Mouse (Mus musculus): ENCODE measurements around the gene Fgr.

The Fgr gene

GRCm38 (mm10) chr4:132973814-132974398 lies at the start of gene Fgr:
Gene Fgr, plus strand, starts transcription at chr4:132974095.
- peak; percentile 80 for DNase-seq

- peak; percentile 28 for DNase-seq
These were observed 47.4 kb upstream of the Fgr start for GRCm38 (mm10) chr4:132926520-132926919.

- DNase-seq, result peak; percentile 75
These were observed 43.1 kb upstream of the Fgr start for GRCm38 (mm10) chr4:132930784-132931183.

GRCm38 (mm10) chr4:132932752-132933404 lies 41.0 kb upstream of the Fgr start:
- no peak for DNase-seq

GRCm38 (mm10) chr4:132934639-132935038 lies 39.3 kb upstream of the Fgr start:
- DNase-seq, result no peak

GRCm38 (mm10) chr4:132938181-132938941 lies 35.5 kb upstream of the Fgr start:
- DNase-seq, result no peak

- DNase-seq, result peak; percentile 91
These were observed 34.3 kb upstream of the Fgr start for GRCm38 (mm10) chr4:132939421-132940127.

GRCm38 (mm10) chr4:132941012-132941729 lies 32.7 kb upstream of the Fgr start:
- no peak for DNase-seq

GRCm38 (mm10) chr4:132943088-132943487 lies 30.8 kb upstream of the Fgr start:
- no peak for DNase-seq

- DNase-seq, result peak; percentile 66
These were observed 29.8 kb upstream of the Fgr start for GRCm38 (mm10) chr4:132944106-132944505.

GRCm38 (mm10) chr4:132944776-132945175 lies 29.1 kb upstream of the Fgr start:
- DNase-seq, result peak; percentile 35

- peak; percentile 93 for DNase-seq
These were observed 28.4 kb upstream of the Fgr start for GRCm38 (mm10) chr4:132945261-132946046.

GRCm38 (mm10) chr4:132946047-132947001 lies 27.6 kb upstream of the Fgr start:
- peak; percentile 85 for DNase-seq

GRCm38 (mm10) chr4:132949882-132950532 lies 23.9 kb upstream of the Fgr start:
- no peak for DNase-seq

GRCm38 (mm10) chr4:132950999-132951398 lies 22.9 kb upstream of the Fgr start:
- no peak for DNase-seq

- DNase-seq, result no peak
These were observed 19.1 kb upstream of the Fgr start for GRCm38 (mm10) chr4:132954530-132955394.

GRCm38 (mm10) chr4:132955395-132955791 lies 18.5 kb upstream of the Fgr start:
- DNase-seq, result no peak

GRCm38 (mm10) chr4:132958741-132959678 lies 14.9 kb upstream of the Fgr start:
- no peak for DNase-seq

Data from thymus, postnatal 4 days (tissue).